Mouse (Mus musculus) limb, embryonic 10.5 days (tissue): Measurements from ENCODE around the gene Triml2. TPM values are rescaled to one million over a fixed set of nuclear protein-coding genes. Genes with fewer than 3 reads are reported as not detected.
A peak's percentile ranks its signal among the peaks of the same experiment; 100 is the strongest.

Source experiments
- DNase-seq: peaks from one replicate; pipeline ENCODE4 v3.0.0-alpha.2; 2017; ENCODE audit warnings: low spot score
- H3K27ac ChIP-seq: fragments of 300-500 bp; sonication (generic); 2 replicates; pipeline ENCODE4 v1.5.1; 2016; ENCODE audit warnings: mild to moderate bottlenecking
- H3K27me3 ChIP-seq: fragments of 300-500 bp; sonication (generic); 2 replicates; pipeline ENCODE4 v1.6.1; 2016; ENCODE audit warnings: low read depth, mild to moderate bottlenecking; ENCODE audit not compliant: poor library complexity, severe bottlenecking
- H3K36me3 ChIP-seq: fragments of 300-500 bp; sonication (generic); 2 replicates; pipeline ENCODE4 v1.6.1; 2016; ENCODE audit warnings: mild to moderate bottlenecking, moderate library complexity
- H3K4me1 ChIP-seq: fragments of 300-500 bp; sonication (generic); 2 replicates; pipeline ENCODE4 v1.6.1; 2016
- H3K4me3 ChIP-seq: fragments of 300-500 bp; sonication (generic); 2 replicates; pipeline ENCODE4 v1.5.1; 2016; ENCODE audit warnings: mild to moderate bottlenecking, moderate library complexity
- H3K9me3 ChIP-seq: fragments of 300-500 bp; sonication (generic); replicated peaks from 2 replicates; pipeline ENCODE4 v1.6.1; 2016; ENCODE audit warnings: mild to moderate bottlenecking
- WGBS: fragments of 180-500 bp; shearing (Covaris S2); methylation state at CpG from one replicate; pipeline ENCODE4 v1.1.7; 2016; 5-methylcytosine and 5-hydroxymethylcytosine counted together
- polyA plus RNA-seq: library from polyadenylated mRNA; unstranded; fragments of >200 nt; fragmentation: Nextera tagmentation; extraction: Ambion mirVana; gene quantifications from 2 replicates; pipeline ENCODE4 v1.2.1, GENCODE M21; 2016

Triml2 gene
- not detected in 2 replicates for polyA plus RNA-seq

- no peak within 1 kb of the TSS for H3K4me3 ChIP-seq
- no peak for DNase-seq
- no peaks in the 10 kb centered on the region for H3K4me1 ChIP-seq
- no peak within 1 kb of the TSS for H3K27ac ChIP-seq
- no peaks in the 10 kb centered on the region for H3K27me3 ChIP-seq
- no peaks in the 10 kb centered on the region for H3K9me3 ChIP-seq
- H3K36me3 ChIP-seq: no peaks in the 10 kb centered on the region
- 93% methylated on average over 13 of the region's 13 CpGs for WGBS
Observed at GRCm38 (mm10) chr8:43180054-43180690, at the start of gene Triml2. Gene Triml2 (plus strand): TSS chr8:43180541.

GRCm38 (mm10) chr8:43141386-43141785, 39.0 kb upstream of the Triml2 start, which contains the start of gene Triml1:
Gene Triml1 (minus strand): TSS chr8:43141486.
- H3K4me1 ChIP-seq: no peaks in the 10 kb centered on the region
- H3K27me3 ChIP-seq: no peaks in the 10 kb centered on the region
- no peak within 1 kb of the TSS for H3K4me3 ChIP-seq
- no peaks in the 10 kb centered on the region for H3K9me3 ChIP-seq
- no peak for DNase-seq
- H3K36me3 ChIP-seq: no peaks in the 10 kb centered on the region
- H3K27ac ChIP-seq: no peak within 1 kb of the TSS
- 92% methylated on average over 2 of the region's 2 CpGs for WGBS

- no peaks in the 10 kb centered on the region for H3K4me1 ChIP-seq
- no peaks in the 10 kb centered on the region for H3K36me3 ChIP-seq
- no peak for DNase-seq
- WGBS: 84% methylated on average over 9 of the region's 9 CpGs
- H3K9me3 ChIP-seq: no peaks in the 10 kb centered on the region
- H3K27ac ChIP-seq: no peak overlapping the region
- no peaks in the 10 kb centered on the region for H3K27me3 ChIP-seq
- H3K4me3 ChIP-seq: no peak overlapping the region
Observed at GRCm38 (mm10) chr8:43149307-43149706, 31.0 kb upstream of the Triml2 start.

GRCm38 (mm10) chr8:43163255-43163654, 17.1 kb upstream of the Triml2 start:
- Histone ChIP-seq H3K36me3 (no peaks in the 10 kb centered on the region), H3K4me3 (no peak overlapping the region), H3K27ac (no peak overlapping the region), H3K9me3 (no peaks in the 10 kb centered on the region), H3K27me3 (no peaks in the 10 kb centered on the region), H3K4me1 (no peaks in the 10 kb centered on the region)
- WGBS: 89% methylated on average over 11 of the region's 11 CpGs
- DNase-seq: no peak

- no peak for DNase-seq
- WGBS: 78% methylated on average over 3 of the region's 3 CpGs
- no peak overlapping the region for H3K27ac ChIP-seq
Observed at GRCm38 (mm10) chr8:43164453-43164852, 15.9 kb upstream of the Triml2 start.

GRCm38 (mm10) chr8:43168083-43168482, 12.3 kb upstream of the Triml2 start:
- 94% methylated on average over 4 of the region's 4 CpGs for WGBS
- Histone ChIP-seq H3K27me3 (no peaks in the 10 kb centered on the region), H3K4me3 (no peak overlapping the region), H3K27ac (no peak overlapping the region), H3K36me3 (no peaks in the 10 kb centered on the region), H3K4me1 (no peaks in the 10 kb centered on the region), H3K9me3 (no peaks in the 10 kb centered on the region)
- DNase-seq: no peak

More at GRCm38 (mm10) chr8:43164453-43164852, 15.9 kb upstream of the Triml2 start:
- H3K9me3 ChIP-seq: no peaks in the 10 kb centered on the region
- no peak overlapping the region for H3K4me3 ChIP-seq
- H3K4me1 ChIP-seq: no peaks in the 10 kb centered on the region
- H3K36me3 ChIP-seq: no peaks in the 10 kb centered on the region
- H3K27me3 ChIP-seq: no peaks in the 10 kb centered on the region

- DNase-seq: no peak
- Histone ChIP-seq H3K36me3 (no peaks in the 10 kb centered on the region), H3K4me3 (no peak overlapping the region), H3K27ac (no peak overlapping the region), H3K27me3 (no peaks in the 10 kb centered on the region), H3K4me1 (no peaks in the 10 kb centered on the region), H3K9me3 (no peaks in the 10 kb centered on the region)
- whole genome bisulfite sequencing: 93% methylated on average over 6 of the region's 6 CpGs
Observed at GRCm38 (mm10) chr8:43169249-43169755, 11.0 kb upstream of the Triml2 start.

- Histone ChIP-seq H3K27me3 (no peaks in the 10 kb centered on the region), H3K4me1 (no peaks in the 10 kb centered on the region), H3K36me3 (no peaks in the 10 kb centered on the region), H3K4me3 (no peak overlapping the region), H3K27ac (no peak overlapping the region), H3K9me3 (no peaks in the 10 kb centered on the region)
- 89% methylated on average over 6 of the region's 6 CpGs for WGBS
- no peak for DNase-seq
Observed at GRCm38 (mm10) chr8:43176766-43177486, 3.4 kb upstream of the Triml2 start.

GRCm38 (mm10) chr8:43178263-43178662, 2.1 kb upstream of the Triml2 start:
- Histone ChIP-seq H3K27ac (no peak overlapping the region), H3K36me3 (no peaks in the 10 kb centered on the region), H3K4me3 (no peak overlapping the region), H3K27me3 (no peaks in the 10 kb centered on the region), H3K4me1 (no peaks in the 10 kb centered on the region), H3K9me3 (no peaks in the 10 kb centered on the region)
- 49% methylated on average over 3 of the region's 3 CpGs for WGBS
- peak; percentile 41 for DNase-seq

GRCm38 (mm10) chr8:43179189-43179588, 1.2 kb upstream of the Triml2 start:
- WGBS: 66% methylated on average over 4 of the region's 4 CpGs
- H3K4me3 ChIP-seq: no peak overlapping the region
- H3K27me3 ChIP-seq: no peaks in the 10 kb centered on the region
- no peak overlapping the region for H3K27ac ChIP-seq
- no peak for DNase-seq
- no peaks in the 10 kb centered on the region for H3K4me1 ChIP-seq
- no peaks in the 10 kb centered on the region for H3K36me3 ChIP-seq
- H3K9me3 ChIP-seq: no peaks in the 10 kb centered on the region

GRCm38 (mm10) chr8:43182281-43182680, 1.9 kb downstream of the Triml2 start:
- Histone ChIP-seq H3K4me3 (no peak overlapping the region), H3K36me3 (no peaks in the 10 kb centered on the region), H3K27me3 (no peaks in the 10 kb centered on the region), H3K27ac (no peak overlapping the region), H3K9me3 (no peaks in the 10 kb centered on the region), H3K4me1 (no peaks in the 10 kb centered on the region)
- 90% methylated on average over 2 of the region's 2 CpGs for WGBS
- no peak for DNase-seq

- Histone ChIP-seq H3K9me3 (no peaks in the 10 kb centered on the region), H3K27ac (no peak overlapping the region), H3K27me3 (no peaks in the 10 kb centered on the region), H3K4me1 (peaks cover 7% of the 10 kb centered on the region; the same call in 1 of the 2 replicates), H3K4me3 (no peak overlapping the region), H3K36me3 (no peaks in the 10 kb centered on the region)
- DNase-seq: no peak
Observed at GRCm38 (mm10) chr8:43215554-43215953, 35.2 kb downstream of the Triml2 start.

GRCm38 (mm10) chr8:43243326-43243725, 63.0 kb downstream of the Triml2 start:
- Histone ChIP-seq H3K36me3 (no peaks in the 10 kb centered on the region), H3K4me1 (no peaks in the 10 kb centered on the region), H3K4me3 (no peak overlapping the region), H3K9me3 (no peaks in the 10 kb centered on the region), H3K27ac (no peak overlapping the region), H3K27me3 (no peaks in the 10 kb centered on the region)
- DNase-seq: no peak
- WGBS: 89% methylated on average over 3 of the region's 3 CpGs
